Comparison of ENCODE assay signal across 10 mouse cellular contexts in the genomic region with DNA sequence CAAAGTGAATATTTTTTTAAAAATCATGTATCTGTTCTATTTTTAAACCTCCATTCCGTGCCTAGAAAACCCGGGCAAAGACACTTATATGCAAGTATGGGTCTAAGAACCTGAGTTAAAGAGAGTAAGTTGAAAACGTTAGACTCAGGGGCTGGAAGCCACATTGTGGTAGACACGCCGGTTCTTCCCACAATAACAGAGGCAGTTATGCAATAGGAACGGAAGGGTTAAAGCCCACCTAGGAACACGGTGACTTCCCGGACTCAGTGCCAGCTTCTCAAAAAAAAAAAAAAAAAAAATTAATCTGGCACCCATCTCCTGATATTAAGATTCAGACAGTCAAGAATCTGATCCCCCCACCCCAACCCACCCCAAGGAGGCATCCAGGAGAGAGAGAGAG.
A peak's percentile ranks its signal among the peaks of the same experiment; 100 is the strongest.
DNase-seq lines count a peak whose midpoint lies in the region; ATAC-seq and TF ChIP-seq lines count a peak whose summit lies in the region.
"Had no signal": no experiment of that assay in that cellular context is flagged by ENCODE, and none has a peak within 500 bp of the region (broad histone marks: within the 10 kb centered on the region; RNA-seq: fewer than 3 reads in every experiment).

No protein-coding gene starts in this region.

- H3K36me3 ChIP-seq in kidney, embryonic 16.5 days (ENCODE audit: insufficient read depth, low read length), result no peaks in the 10 kb centered on the region
- no peaks in the 10 kb centered on the region for H3K36me3 ChIP-seq in forebrain, postnatal 0 days (ENCODE audit: insufficient read depth)
- no peaks in the 10 kb centered on the region for H3K36me3 ChIP-seq in midbrain, postnatal 0 days (ENCODE audit: insufficient read depth, low read length)
- H3K36me3 ChIP-seq: G1E had no signal

- DNase-seq in kidney, adult 11 months, result no peak
- peak; percentile 52 to 71 for DNase-seq in cerebellum, postnatal 14 days
- peak; percentile 42 for DNase-seq in forebrain, postnatal 0 days
- DNase-seq in midbrain, postnatal 0 days (ENCODE audit: low spot score), result peak; percentile 24
- no peak for DNase-seq in MN1 (ENCODE audit: low spot score)
- no peak for DNase-seq in yolk sac, embryonic 10.5 days (ENCODE audit: low spot score)
- DNase-seq in frontal cortex, postnatal 36 days (ENCODE audit: low spot score in 2 of 2), result no peak
- DNase-seq: layer of hippocampus, adult 9-11 months had no signal

- ATAC-seq in kidney, embryonic 16.5 days (ENCODE audit: low FRiP score, low TSS enrichment), result no peak
- peak; percentile 57 for ATAC-seq in forebrain, postnatal 0 days
- ATAC-seq in midbrain, postnatal 0 days (ENCODE audit: low FRiP score), result no peak

- no peaks in the 10 kb centered on the region for H3K27me3 ChIP-seq in kidney, embryonic 16.5 days (ENCODE audit: insufficient read depth, low read length)
- H3K27me3 ChIP-seq in forebrain, postnatal 0 days (ENCODE audit: insufficient read depth, low read length), result no peaks in the 10 kb centered on the region
- H3K27me3 ChIP-seq in midbrain, postnatal 0 days (ENCODE audit: insufficient read depth, low read length), result no peaks in the 10 kb centered on the region

- no peak overlapping the region for H3K27ac ChIP-seq in kidney, embryonic 16.5 days (ENCODE audit: low read length)
- peak overlapping the region; percentile 62 for H3K27ac ChIP-seq in forebrain, postnatal 0 days (ENCODE audit: low read depth, low read length)
- 0 out of 2 replicates have a peak overlapping the region, but pooled peaks have one; percentile 12 for H3K27ac ChIP-seq in midbrain, postnatal 0 days (ENCODE audit: low read depth, low read length)

- peak overlapping the region; percentile 28; the same call in 1 of the 2 replicates for H3K4me3 ChIP-seq in kidney, embryonic 16.5 days (ENCODE audit: low read length)
- peak overlapping the region; percentile 38 for H3K4me3 ChIP-seq in forebrain, postnatal 0 days (ENCODE audit: low read depth, low read length)
- H3K4me3 ChIP-seq in midbrain, postnatal 0 days (ENCODE audit: low read depth, low read length), result peak overlapping the region; percentile 35

- TF ChIP-seq CTCF in forebrain, postnatal 0 days (IDR thresholded peaks at IDR 0.05; ENCODE audit: low read depth), result no peak
- TF ChIP-seq CTCF in midbrain, postnatal 0 days (IDR thresholded peaks at IDR 0.05), result no peak

- H3K9ac ChIP-seq in kidney, embryonic 16.5 days (replicated peaks; ENCODE audit: low read length), result 0 out of 2 replicates have a peak overlapping the region, but pooled peaks have one; percentile 38
- peak overlapping the region; percentile 49 for H3K9ac ChIP-seq in forebrain, postnatal 0 days
- H3K9ac ChIP-seq in midbrain, postnatal 0 days (replicated peaks; ENCODE audit: low read length, poor library complexity, severe bottlenecking), result peak overlapping the region; percentile 46

- H3K9me3 ChIP-seq in kidney, embryonic 16.5 days (ENCODE audit: low read length), result 0 out of 2 replicates have a peak, but pooled peaks cover 2% of the 10 kb centered on the region
- no peaks in the 10 kb centered on the region for H3K9me3 ChIP-seq in forebrain, postnatal 0 days (ENCODE audit: low read length)
- H3K9me3 ChIP-seq in midbrain, postnatal 0 days (ENCODE audit: low read length), result no peaks in the 10 kb centered on the region
- H3K9me3 ChIP-seq: G1E had no signal

- WGBS in kidney, embryonic 16.5 days, result 56% methylated on average over 8 of the region's 8 CpGs
- WGBS in forebrain, postnatal 0 days, result 25% methylated on average over 8 of the region's 8 CpGs
- 32% methylated on average over 8 of the region's 8 CpGs for WGBS in midbrain, postnatal 0 days

- H3K4me2 ChIP-seq in kidney, embryonic 16.5 days (replicated peaks; ENCODE audit: low read depth, low read length), result peak overlapping the region; percentile 47
- peak overlapping the region; percentile 49 for H3K4me2 ChIP-seq in forebrain, postnatal 0 days (ENCODE audit: low read depth)
- peak overlapping the region; percentile 47 for H3K4me2 ChIP-seq in midbrain, postnatal 0 days (ENCODE audit: low read depth, low read length, poor library complexity, severe bottlenecking)

- H3K4me1 ChIP-seq in kidney, embryonic 16.5 days (ENCODE audit: insufficient read depth, low read length), result peaks cover 6% of the 10 kb centered on the region; the same call in 1 of the 2 replicates
- H3K4me1 ChIP-seq in forebrain, postnatal 0 days (ENCODE audit: insufficient read depth), result 0 out of 2 replicates have a peak, but pooled peaks cover 5% of the 10 kb centered on the region
- no peaks in the 10 kb centered on the region for H3K4me1 ChIP-seq in midbrain, postnatal 0 days (ENCODE audit: insufficient read depth, low read length)

Comparison
In these comparisons a context has a peak if more than half of its experiments do, and no peak if none do; other contexts are left out.
1. DNase-seq: peak in cerebellum, postnatal 14 days (2 of 2), forebrain, postnatal 0 days (single experiment) and midbrain, postnatal 0 days (single experiment); none in kidney, adult 11 months (single experiment), MN1 (single experiment), yolk sac, embryonic 10.5 days (single experiment) and frontal cortex, postnatal 36 days (0 of 2).
2. Peak in every context shown above with its lines, with median percentiles within 50 percentile points of each other: H3K4me2 ChIP-seq, H3K4me3 ChIP-seq and H3K9ac ChIP-seq.